Mouse (Mus musculus): ENCODE measurements around the gene Il4i1. TPM values are rescaled to one million over a fixed set of nuclear protein-coding genes. Genes with fewer than 3 reads are reported as not detected.

Il4i1 gene
- polyA plus RNA-seq, 1 experiment from 2014 or later, result 0.52 TPM

GRCm38 (mm10) chr7:44836016-44836404 lies 19.8 kb downstream of the Il4i1 start:
- peaks cover 2% of the 10 kb centered on the region; the same call in 1 of the 2 replicates for H3K36me3 ChIP-seq (replicated peaks; ENCODE audit: control insufficient read depth, insufficient read depth, low read depth, low read length)
- no peak overlapping the region for H3K4me2 ChIP-seq (ENCODE audit: low read depth, low read length)
- H3K4me3 ChIP-seq (ENCODE audit: low read depth, low read length), result no peak overlapping the region
- DNase-seq (ENCODE audit: low spot score) (no peak), ATAC-seq (replicated peaks; ENCODE audit: insufficient number of reproducible peaks, low FRiP score, low TSS enrichment, low read depth) (no peak)
- H3K27me3 ChIP-seq (ENCODE audit: control insufficient read depth, insufficient read depth, low read length), result peaks cover 9% of the 10 kb centered on the region
- no peaks in the 10 kb centered on the region for H3K9me3 ChIP-seq (replicated peaks; ENCODE audit: control insufficient read depth, low read length)
- H3K27ac ChIP-seq (replicated peaks; ENCODE audit: low read depth, low read length), result no peak overlapping the region
- peaks cover 5% of the 10 kb centered on the region; the same call in 1 of the 2 replicates for H3K4me1 ChIP-seq (ENCODE audit: control insufficient read depth, insufficient read depth, low read length)
- no peak overlapping the region for H3K9ac ChIP-seq (replicated peaks; ENCODE audit: low read length)
- 56% methylated on average over 3 of the region's 3 CpGs for WGBS

DNA sequence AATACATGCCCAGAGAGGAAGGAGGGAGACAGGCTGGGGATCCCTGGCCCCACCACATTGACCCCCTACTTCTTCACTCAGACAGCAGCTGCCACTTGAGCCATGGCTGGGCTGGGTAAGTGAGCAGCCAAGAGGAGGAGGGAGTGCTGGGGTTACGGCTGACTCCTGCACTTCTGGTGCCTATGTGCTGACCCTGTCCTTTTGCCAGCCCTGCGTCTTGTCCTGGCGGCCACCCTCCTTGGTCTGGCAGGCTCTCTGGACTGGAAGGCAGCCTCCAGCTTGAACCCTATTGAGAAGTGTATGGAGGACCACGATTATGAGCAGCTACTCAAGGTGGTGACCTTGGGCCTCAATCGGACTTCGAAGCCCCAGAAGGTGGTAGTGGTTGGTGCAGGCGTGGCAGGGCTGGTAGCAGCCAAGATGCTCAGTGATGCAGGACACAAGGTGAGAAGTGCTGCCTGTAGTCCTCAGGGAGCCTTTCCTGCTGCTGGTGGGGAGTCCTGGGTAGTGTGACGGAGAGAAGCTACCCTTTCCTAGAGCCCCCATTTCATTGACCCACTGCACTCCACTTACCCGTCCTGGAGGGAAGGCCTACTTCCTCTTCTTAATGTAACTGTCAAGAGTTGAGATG lies 20.4 kb downstream of the Il4i1 start:
- Histone ChIP-seq H3K4me1 (ENCODE audit: control insufficient read depth, insufficient read depth, low read length) (peaks cover 5% of the 10 kb centered on the region; the same call in 1 of the 2 replicates), H3K9ac (replicated peaks; ENCODE audit: low read length) (no peak overlapping the region), H3K27me3 (ENCODE audit: control insufficient read depth, insufficient read depth, low read length) (peaks cover 9% of the 10 kb centered on the region), H3K9me3 (replicated peaks; ENCODE audit: control insufficient read depth, low read length) (no peaks in the 10 kb centered on the region), H3K36me3 (replicated peaks; ENCODE audit: control insufficient read depth, insufficient read depth, low read depth, low read length) (no peaks in the 10 kb centered on the region; the same call in 1 of the 2 replicates), H3K4me2 (ENCODE audit: low read depth, low read length) (no peak overlapping the region), H3K4me3 (ENCODE audit: low read depth, low read length) (no peak overlapping the region), H3K27ac (replicated peaks; ENCODE audit: low read depth, low read length) (no peak overlapping the region)
- 81% methylated on average over 9 of the region's 9 CpGs for WGBS
- DNase-seq (ENCODE audit: low spot score) (no peak), ATAC-seq (replicated peaks; ENCODE audit: insufficient number of reproducible peaks, low FRiP score, low TSS enrichment, low read depth) (no peak)

GRCm38 (mm10) chr7:44838073-44838472 lies 21.9 kb downstream of the Il4i1 start:
- Histone ChIP-seq H3K4me3 (ENCODE audit: low read depth, low read length) (no peak overlapping the region), H3K9me3 (replicated peaks; ENCODE audit: control insufficient read depth, low read length) (no peaks in the 10 kb centered on the region)
- WGBS, result 89% methylated on average over 6 of the region's 6 CpGs

GRCm38 (mm10) chr7:44839171-44839490 lies 22.9 kb downstream of the Il4i1 start:
- 27% methylated on average over 11 of the region's 11 CpGs for WGBS
- ATAC-seq (replicated peaks; ENCODE audit: insufficient number of reproducible peaks, low FRiP score, low TSS enrichment, low read depth) (no peak), DNase-seq (ENCODE audit: low spot score) (no peak)
- Histone ChIP-seq H3K9ac (replicated peaks; ENCODE audit: low read length) (no peak overlapping the region; the same call in 1 of the 2 replicates), H3K9me3 (replicated peaks; ENCODE audit: control insufficient read depth, low read length) (no peaks in the 10 kb centered on the region), H3K4me3 (ENCODE audit: low read depth, low read length) (peak overlapping the region; percentile 23), H3K27me3 (ENCODE audit: control insufficient read depth, insufficient read depth, low read length) (peaks cover 9% of the 10 kb centered on the region), H3K27ac (replicated peaks; ENCODE audit: low read depth, low read length) (no peak overlapping the region), H3K36me3 (replicated peaks; ENCODE audit: control insufficient read depth, insufficient read depth, low read depth, low read length) (peaks cover 6% of the 10 kb centered on the region), H3K4me2 (ENCODE audit: low read depth, low read length) (peak overlapping the region; percentile 61), H3K4me1 (ENCODE audit: control insufficient read depth, insufficient read depth, low read length) (peaks cover 5% of the 10 kb centered on the region; the same call in 1 of the 2 replicates)

More at GRCm38 (mm10) chr7:44838073-44838472, 21.9 kb downstream of the Il4i1 start:
- H3K4me1 ChIP-seq (ENCODE audit: control insufficient read depth, insufficient read depth, low read length), result peaks cover 5% of the 10 kb centered on the region; the same call in 1 of the 2 replicates
- no peak overlapping the region for H3K9ac ChIP-seq (replicated peaks; ENCODE audit: low read length)
- H3K27me3 ChIP-seq (ENCODE audit: control insufficient read depth, insufficient read depth, low read length), result peaks cover 9% of the 10 kb centered on the region
- no peak for ATAC-seq (replicated peaks; ENCODE audit: insufficient number of reproducible peaks, low FRiP score, low TSS enrichment, low read depth)
- no peak overlapping the region for H3K4me2 ChIP-seq (ENCODE audit: low read depth, low read length)
- H3K27ac ChIP-seq (replicated peaks; ENCODE audit: low read depth, low read length), result no peak overlapping the region
- no peaks in the 10 kb centered on the region; the same call in 1 of the 2 replicates for H3K36me3 ChIP-seq (replicated peaks; ENCODE audit: control insufficient read depth, insufficient read depth, low read depth, low read length)
- no peak for DNase-seq (ENCODE audit: low spot score)

GRCm38 (mm10) chr7:44839491-44840191 lies 23.5 kb downstream of the Il4i1 start:
- no peak overlapping the region; the same call in 1 of the 2 replicates for H3K27ac ChIP-seq (replicated peaks; ENCODE audit: low read depth, low read length)
- peaks cover 8% of the 10 kb centered on the region for H3K36me3 ChIP-seq (replicated peaks; ENCODE audit: control insufficient read depth, insufficient read depth, low read depth, low read length)
- peak overlapping the region; percentile 23 for H3K4me3 ChIP-seq (ENCODE audit: low read depth, low read length)
- peak overlapping the region; percentile 61 for H3K4me2 ChIP-seq (ENCODE audit: low read depth, low read length)
- ATAC-seq (replicated peaks; ENCODE audit: insufficient number of reproducible peaks, low FRiP score, low TSS enrichment, low read depth), result peak; percentile 24
- H3K4me1 ChIP-seq (ENCODE audit: control insufficient read depth, insufficient read depth, low read length), result peaks cover 5% of the 10 kb centered on the region; the same call in 1 of the 2 replicates
- H3K9me3 ChIP-seq (replicated peaks; ENCODE audit: control insufficient read depth, low read length), result no peaks in the 10 kb centered on the region
- H3K9ac ChIP-seq (replicated peaks; ENCODE audit: low read length), result peak overlapping the region; percentile 47
- peaks cover 9% of the 10 kb centered on the region for H3K27me3 ChIP-seq (ENCODE audit: control insufficient read depth, insufficient read depth, low read length)
- WGBS, result 1% methylated on average over 58 of the region's 58 CpGs
- DNase-seq (ENCODE audit: low spot score), result peak; percentile 54

DNA sequence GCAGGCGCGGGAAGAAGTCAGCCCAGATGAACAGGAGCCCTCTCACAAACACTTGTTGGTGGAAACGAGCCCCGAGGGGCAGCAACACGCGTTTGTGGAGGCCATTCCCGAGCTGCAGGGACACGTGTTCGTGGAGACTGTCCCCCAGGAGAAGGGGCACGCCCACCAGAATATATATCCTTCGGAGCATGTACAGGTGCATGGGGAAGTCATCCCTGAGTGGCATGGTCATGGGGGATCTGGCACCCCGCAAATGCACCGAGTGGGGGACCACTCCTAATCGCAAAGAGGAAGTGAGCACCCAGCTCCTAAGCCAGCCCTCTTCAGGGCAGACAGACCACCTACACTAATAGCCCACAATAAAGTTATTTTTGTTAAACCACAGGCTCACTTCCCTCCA lies 24.2 kb downstream of the Il4i1 start:
- peaks cover 5% of the 10 kb centered on the region; the same call in 1 of the 2 replicates for H3K4me1 ChIP-seq (ENCODE audit: control insufficient read depth, insufficient read depth, low read length)
- no peak overlapping the region for H3K27ac ChIP-seq (replicated peaks; ENCODE audit: low read depth, low read length)
- no peaks in the 10 kb centered on the region for H3K9me3 ChIP-seq (replicated peaks; ENCODE audit: control insufficient read depth, low read length)
- H3K4me3 ChIP-seq (ENCODE audit: low read depth, low read length), result no peak overlapping the region
- 59% methylated on average over 14 of the region's 14 CpGs for WGBS
- DNase-seq (ENCODE audit: low spot score) (no peak), ATAC-seq (replicated peaks; ENCODE audit: insufficient number of reproducible peaks, low FRiP score, low TSS enrichment, low read depth) (no peak)
- H3K36me3 ChIP-seq (replicated peaks; ENCODE audit: control insufficient read depth, insufficient read depth, low read depth, low read length), result peaks cover 8% of the 10 kb centered on the region
- H3K9ac ChIP-seq (replicated peaks; ENCODE audit: low read length), result no peak overlapping the region
- H3K4me2 ChIP-seq (ENCODE audit: low read depth, low read length), result peak overlapping the region; percentile 61
- peaks cover 9% of the 10 kb centered on the region for H3K27me3 ChIP-seq (ENCODE audit: control insufficient read depth, insufficient read depth, low read length)

- H3K36me3 ChIP-seq (replicated peaks; ENCODE audit: control insufficient read depth, insufficient read depth, low read depth, low read length), result peaks cover 8% of the 10 kb centered on the region
- DNase-seq (ENCODE audit: low spot score), result no peak
- no peak overlapping the region for H3K27ac ChIP-seq (replicated peaks; ENCODE audit: low read depth, low read length)
- H3K27me3 ChIP-seq (ENCODE audit: control insufficient read depth, insufficient read depth, low read length), result peaks cover 9% of the 10 kb centered on the region
- no peaks in the 10 kb centered on the region for H3K9me3 ChIP-seq (replicated peaks; ENCODE audit: control insufficient read depth, low read length)
- ATAC-seq (replicated peaks; ENCODE audit: insufficient number of reproducible peaks, low FRiP score, low TSS enrichment, low read depth), result no peak
- WGBS, result 92% methylated on average over 8 of the region's 8 CpGs
- no peak overlapping the region for H3K9ac ChIP-seq (replicated peaks; ENCODE audit: low read length)
- peaks cover 5% of the 10 kb centered on the region; the same call in 1 of the 2 replicates for H3K4me1 ChIP-seq (ENCODE audit: control insufficient read depth, insufficient read depth, low read length)
- H3K4me3 ChIP-seq (ENCODE audit: low read depth, low read length), result no peak overlapping the region
- no peak overlapping the region for H3K4me2 ChIP-seq (ENCODE audit: low read depth, low read length)
Measured at GRCm38 (mm10) chr7:44841825-44842463, 25.8 kb downstream of the Il4i1 start.
